Mouse (Mus musculus) bone marrow, adult 2 months (tissue): ENCODE results near the gene Ppp1r9b. TPM values are rescaled to one million over a fixed set of nuclear protein-coding genes. Genes with fewer than 3 reads are reported as not detected.
A peak's percentile ranks its signal among the peaks of the same experiment; 100 is the strongest.

ENCODE experiments used
- H3K27ac ChIP-seq: fragments of 200-500 bp; 2 replicates; pipeline ENCODE4 v1.5.1; 2012; ENCODE audit warnings: low read depth, mild to moderate bottlenecking, control low read depth, inconsistent platforms, low read length; ENCODE audit not compliant: control insufficient read depth, poor library complexity, insufficient read depth
- H3K4me1 ChIP-seq: fragments of 200-500 bp; 2 replicates; pipeline ENCODE4 v1.6.1; 2011; ENCODE audit warnings: low read length; ENCODE audit not compliant: control insufficient read depth, insufficient read depth
- H3K4me3 ChIP-seq: fragments of 200-500 bp; replicated peaks from 2 replicates; pipeline ENCODE3; 2011; ENCODE audit warnings: mild to moderate bottlenecking, low read depth, low read length, control low read depth; ENCODE audit not compliant: control insufficient read depth
- CTCF ChIP-seq: fragments of 200-500 bp; IDR thresholded peaks from 2 replicates; pipeline ENCODE4 v1.5.1; 2011; ENCODE audit warnings: low read length, control low read depth; ENCODE audit not compliant: control insufficient read depth, insufficient read depth
- POLR2A ChIP-seq: fragments of 200-500 bp; IDR thresholded peaks from 2 replicates; pipeline ENCODE4 v1.6.1; 2011; ENCODE audit warnings: low read depth, mild to moderate bottlenecking, control low read depth, low read length, borderline replicate concordance; ENCODE audit not compliant: control insufficient read depth
- WGBS: fragments of 180-500 bp; shearing (Covaris S2); methylation state at CpG from one replicate; pipeline ENCODE4 v1.1.7; 2018; 5-methylcytosine and 5-hydroxymethylcytosine counted together
- polyA plus RNA-seq: library from polyadenylated mRNA; stranded (reverse); fragments of >200 nt; gene quantifications from 2 replicates; pipeline ENCODE4 v1.2.4, GENCODE M21; 2011; ENCODE audit warnings: low replicate concordance; ENCODE audit not compliant: missing spikeins, insufficient read depth, insufficient read length

Gene Ppp1r9b
- polyA plus RNA-seq, 1 experiment = 73.2 TPM

DNA sequence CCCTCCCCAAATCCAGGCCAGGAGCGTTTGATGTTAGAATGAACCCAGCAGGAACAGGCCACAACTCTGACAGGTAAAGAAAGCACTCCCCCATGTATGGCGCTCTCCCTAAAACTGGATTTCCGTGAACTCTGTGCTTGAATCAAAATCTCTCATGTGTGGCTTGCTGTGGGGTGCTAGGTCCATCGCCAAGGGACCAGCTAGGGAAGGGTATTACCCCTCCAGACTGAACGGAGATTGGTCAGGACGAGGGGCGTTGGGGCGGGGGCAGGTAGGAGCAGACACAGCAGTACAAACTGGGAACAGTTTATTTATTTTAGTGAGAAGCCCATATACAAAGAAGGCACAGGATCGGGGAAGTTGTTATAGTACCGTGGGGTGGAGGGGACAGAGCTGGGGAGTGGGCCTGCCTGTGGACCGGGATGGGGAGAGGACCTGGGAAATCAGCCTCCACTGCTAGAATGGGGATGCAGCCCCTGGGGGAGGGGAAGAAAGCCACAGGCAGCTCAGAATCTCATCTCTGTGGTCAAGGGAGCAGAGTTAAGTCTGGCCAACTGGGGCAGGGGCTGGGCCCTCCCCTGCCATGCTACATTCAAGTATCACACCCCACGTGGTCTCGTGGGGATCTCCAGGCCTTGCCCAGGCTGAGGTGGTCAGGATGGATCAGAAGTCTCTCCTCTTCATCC lies 53.5 kb downstream of the Ppp1r9b start:
- TF ChIP-seq CTCF (no peak), POLR2A (no peak)
- Histone ChIP-seq H3K4me3 (no peak overlapping the region), H3K27ac (no peak overlapping the region), H3K4me1 (peaks cover 1% of the 10 kb centered on the region; the same call in 1 of the 2 replicates)
- WGBS = 84% methylated on average over 13 of the region's 13 CpGs

DNA sequence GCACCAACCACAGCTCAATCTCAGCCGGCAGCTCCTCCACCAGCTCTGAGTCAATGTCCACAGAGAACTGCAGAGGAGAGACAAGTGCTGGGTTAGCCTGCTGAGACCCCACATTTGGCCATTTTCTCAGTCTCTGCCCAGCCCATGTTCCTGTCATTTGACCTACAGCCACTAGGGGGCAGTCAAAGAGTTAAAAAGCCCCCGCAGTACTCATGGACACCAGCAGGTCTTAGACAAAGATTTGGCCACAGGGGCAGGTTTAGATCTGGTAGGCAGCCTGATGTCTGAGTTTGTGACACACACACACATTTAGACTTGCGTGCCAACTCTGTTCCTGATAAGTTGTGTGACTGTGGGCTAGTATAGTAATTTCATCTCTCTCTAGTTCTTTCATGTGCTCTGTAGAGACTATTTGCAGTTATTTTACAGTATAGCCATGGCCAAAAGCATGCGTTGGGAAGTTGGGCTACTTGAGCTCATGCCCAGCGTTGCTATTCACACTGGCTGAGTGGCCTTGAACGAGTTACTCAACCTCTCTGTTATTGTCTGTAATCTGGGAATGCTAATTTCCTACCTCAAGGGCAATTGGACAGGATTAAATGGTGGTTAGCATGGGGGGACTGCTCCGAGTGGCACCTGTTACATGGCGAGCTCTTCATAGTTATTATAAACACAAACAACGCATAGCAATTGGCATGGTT lies 56.3 kb downstream of the Ppp1r9b start:
- H3K4me1 ChIP-seq = no peaks in the 10 kb centered on the region
- WGBS = 51% methylated on average over 9 of the region's 9 CpGs
- H3K27ac ChIP-seq = no peak overlapping the region
- TF ChIP-seq POLR2A = no peak
- peak; percentile 72 for TF ChIP-seq CTCF
- no peak overlapping the region for H3K4me3 ChIP-seq

DNA sequence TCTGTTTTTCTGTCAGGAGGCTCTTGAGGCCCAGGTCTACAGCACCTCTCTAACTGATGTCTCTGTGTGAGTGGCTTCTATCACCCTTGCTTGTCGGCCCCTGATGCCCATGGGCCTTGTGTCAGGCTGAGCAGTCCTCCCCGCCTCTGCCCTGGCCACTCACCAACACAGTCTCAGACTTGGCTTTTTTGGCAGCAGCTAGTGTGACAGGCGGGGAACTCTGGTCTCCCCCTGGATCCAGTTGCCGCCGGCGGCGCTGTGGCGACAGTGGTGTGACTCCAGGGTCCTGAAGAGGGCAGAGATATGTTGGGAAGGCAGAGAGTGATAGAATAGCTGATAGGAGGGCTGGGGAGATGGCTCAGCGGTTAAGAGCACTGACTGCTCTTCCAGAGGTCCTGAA lies 62.2 kb downstream of the Ppp1r9b start:
- Histone ChIP-seq H3K4me3 (no peak overlapping the region), H3K4me1 (no peaks in the 10 kb centered on the region), H3K27ac (no peak overlapping the region)
- 75% methylated on average over 9 of the region's 9 CpGs for WGBS
- no peak for TF ChIP-seq POLR2A
- no peak for TF ChIP-seq CTCF

Other genes with a start within 250 kb of the Ppp1r9b start
- not detected in 2 replicates for gene Cdc34b, start 249.3 kb upstream of the Ppp1r9b start, polyA plus RNA-seq
- gene Tmem92, start 208.3 kb upstream of the Ppp1r9b start, polyA plus RNA-seq = not detected in 2 replicates
- 30.0 and 79.6 TPM in 2 replicates for gene Col1a1, start 54.8 kb upstream of the Ppp1r9b start, polyA plus RNA-seq
- gene Hils1, start 23.4 kb upstream of the Ppp1r9b start, polyA plus RNA-seq = not detected in 2 replicates
- gene Sgca, start 14.7 kb upstream of the Ppp1r9b start, polyA plus RNA-seq = not detected in 2 replicates
- gene Samd14, start 18.8 kb downstream of the Ppp1r9b start, polyA plus RNA-seq = 54.0 and 80.3 TPM in 2 replicates
- 3.2 and 8.1 TPM in 2 replicates for gene Pdk2, start 50.3 kb downstream of the Ppp1r9b start, polyA plus RNA-seq
- gene Itga3, start 85.8 kb downstream of the Ppp1r9b start, polyA plus RNA-seq = 0.27 and 2.1 TPM in 2 replicates
- gene Dlx3, start 129.1 kb downstream of the Ppp1r9b start, polyA plus RNA-seq = 0.57 TPM in 1 of 2 replicates, not detected in the other
- gene Dlx4, start 155.2 kb downstream of the Ppp1r9b start, polyA plus RNA-seq = not detected in 2 replicates